Mouse (Mus musculus): ENCODE data around the gene Card6.

DNA sequence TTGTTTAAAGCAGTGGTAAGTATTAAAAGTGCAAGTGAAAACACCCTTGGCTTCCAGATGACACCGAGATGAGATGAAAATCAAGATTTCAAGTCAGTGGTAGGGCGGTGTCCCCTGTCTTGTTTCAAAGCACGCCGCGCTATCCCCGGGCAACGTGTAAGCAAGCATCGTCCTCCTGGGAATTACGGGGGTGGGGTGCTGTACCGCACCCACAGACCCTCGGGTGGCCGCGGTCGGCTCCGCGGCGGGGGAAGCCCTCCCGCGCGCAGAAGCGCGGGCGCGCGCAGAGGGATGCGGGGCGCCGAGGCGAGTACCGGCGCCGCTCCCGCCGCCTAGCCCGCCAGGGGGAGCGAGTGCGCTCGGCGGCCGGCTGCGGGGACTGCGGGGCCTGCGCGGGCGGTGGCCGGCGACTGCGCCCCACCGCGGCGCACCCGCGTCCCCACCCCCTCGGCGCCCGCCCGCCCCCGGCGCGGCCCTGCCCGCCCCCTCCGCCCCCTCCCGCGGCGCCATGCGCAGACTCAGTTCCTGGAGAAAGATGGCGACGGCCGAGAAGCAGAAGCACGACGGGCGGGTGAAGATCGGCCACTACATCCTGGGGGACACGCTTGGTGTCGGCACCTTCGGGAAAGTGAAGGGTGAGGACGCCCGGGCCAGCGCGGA, 35.2 kb upstream of the Card6 start, which contains the start of gene Prkaa1:
- TF ChIP-seq POLR2A (IDR thresholded peaks at IDR 0.05; ENCODE audit: borderline replicate concordance, insufficient read depth, low read length) (peak; percentile 54), CTCF (IDR thresholded peaks at IDR 0.05; ENCODE audit: borderline replicate concordance, insufficient read depth, low read depth, low read length) (0 out of 2 replicates have a peak, but pooled peaks have one; percentile 22)
